Mouse (Mus musculus): ENCODE measurements around the gene Cd200r1. TPM values are rescaled to one million over a fixed set of nuclear protein-coding genes. Genes with fewer than 3 reads are reported as not detected.

Cd200r1 gene
- polyA plus RNA-seq, 1 experiment, result 2.8 TPM

Other genes starting within 250 kb of the Cd200r1 start
- 23.5 and 30.1 TPM in 2 replicates for gene Boc, start 206.8 kb upstream of the Cd200r1 start, polyA plus RNA-seq (2012; rRNA removed)
- gene Nepro, start 41.4 kb upstream of the Cd200r1 start, polyA plus RNA-seq (2012; rRNA removed), result 8.8 and 9.5 TPM in 2 replicates
- 10.0 and 10.3 TPM in 2 replicates for gene Gtpbp8, start 19.4 kb upstream of the Cd200r1 start, polyA plus RNA-seq (2012; rRNA removed)
- 0.50 and 0.52 TPM in 2 replicates for gene Cd200r4, start 46.0 kb downstream of the Cd200r1 start, polyA plus RNA-seq (2012; rRNA removed)
- not detected in 2 replicates for gene Cd200r2, start 101.4 kb downstream of the Cd200r1 start, polyA plus RNA-seq (2012; rRNA removed)
- gene Cd200r3, start 177.9 kb downstream of the Cd200r1 start, polyA plus RNA-seq (2012; rRNA removed), result 28.9 and 38.8 TPM in 2 replicates